Mouse (Mus musculus): Measurements from ENCODE around the gene Rpl13a.
"Not testable (repeated sequence)": the region's sequence is repeated elsewhere in the genome, so short reads cannot be mapped to it uniquely, and the experiment has no call there.

- not testable (repeated sequence) for TF ChIP-seq CTCF (conservative IDR thresholded peaks at IDR 0.05; ENCODE audit: low read length); NANOG (IDR thresholded peaks at IDR 0.05; ENCODE audit: borderline replicate concordance, low read length)
These were observed 18.5 kb downstream of the Rpl13a start for GRCm38 (mm10) chr7:45110089-45110488.
